ENCODE assay signal across 8 mouse cellular contexts in the genomic region with DNA sequence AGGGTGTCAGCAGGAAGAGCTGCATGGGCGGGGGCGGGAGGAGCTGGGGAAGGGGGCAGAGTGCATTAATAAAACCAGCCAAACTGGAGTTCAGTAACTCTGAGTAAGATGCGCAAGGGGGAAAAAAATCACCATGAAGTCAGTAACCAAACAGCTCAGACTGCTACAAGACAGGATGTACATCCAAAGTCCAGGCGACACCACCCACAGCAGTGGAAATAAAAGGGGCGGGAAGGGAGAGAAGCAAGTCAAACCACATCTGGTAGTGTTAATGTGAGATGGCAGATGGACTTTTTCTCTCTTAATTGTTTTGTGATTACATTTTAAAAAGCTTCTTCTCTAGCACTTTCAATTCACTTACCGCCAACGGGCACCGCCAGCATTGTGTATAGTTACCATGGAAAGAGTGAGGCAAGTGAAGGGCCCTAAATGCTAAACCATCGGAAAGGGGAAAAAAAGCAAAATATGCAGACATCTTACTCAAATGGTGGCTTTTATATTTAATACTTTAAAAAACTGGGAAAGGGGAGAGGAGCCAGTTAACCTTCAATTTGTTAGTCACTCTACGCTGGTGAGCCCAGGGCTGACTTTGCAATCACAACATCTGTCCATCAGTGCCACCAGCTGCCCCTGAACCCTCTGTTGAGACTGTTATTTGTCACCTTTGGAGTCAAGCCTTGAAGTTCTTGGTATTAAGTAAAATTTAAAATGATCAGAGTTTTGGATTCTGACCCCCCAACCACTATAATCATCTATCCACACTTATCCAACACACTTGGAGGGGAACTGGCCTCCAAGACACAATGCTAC. TPM values are rescaled to one million over a fixed set of nuclear protein-coding genes. Genes with fewer than 3 reads are reported as not detected.
DNase-seq lines count a peak whose midpoint lies in the region; ATAC-seq lines count a peak whose summit lies in the region.
"Had no signal": no experiment of that assay in that cellular context is flagged by ENCODE, and none has a peak within 500 bp of the region (broad histone marks: within the 10 kb centered on the region; RNA-seq: fewer than 3 reads in every experiment).

No protein-coding gene starts in this region.

- H3K4me3 ChIP-seq in kidney, embryonic 15.5 days (replicated peaks), result no peak overlapping the region
- no peak overlapping the region for H3K4me3 ChIP-seq in forebrain, embryonic 15.5 days

- H3K9me3 ChIP-seq in kidney, embryonic 15.5 days (replicated peaks), result no peaks in the 10 kb centered on the region
- H3K9me3 ChIP-seq in forebrain, embryonic 15.5 days, result no peaks in the 10 kb centered on the region

- no peak for ATAC-seq in kidney, embryonic 15.5 days (replicated peaks; ENCODE audit: low FRiP score)
- ATAC-seq in forebrain, embryonic 15.5 days (replicated peaks), result no peak
- ATAC-seq in cerebellum, adult (ENCODE audit: insufficient number of reproducible peaks, low FRiP score, low TSS enrichment), result no peak
- ATAC-seq: inflammation-experienced regulatory T-cells, adult 6 months had no signal

- 0 out of 2 replicates have a peak overlapping the region, but pooled peaks have one; percentile 73 for H3K27ac ChIP-seq in kidney, embryonic 15.5 days
- 0 out of 2 replicates have a peak overlapping the region, but pooled peaks have one; percentile 9 for H3K27ac ChIP-seq in forebrain, embryonic 15.5 days (replicated peaks)

- 0 out of 2 replicates have a peak, but pooled peaks cover 8% of the 10 kb centered on the region for H3K4me1 ChIP-seq in kidney, embryonic 15.5 days
- peaks cover 7% of the 10 kb centered on the region for H3K4me1 ChIP-seq in forebrain, embryonic 15.5 days

- H3K36me3 ChIP-seq in kidney, embryonic 15.5 days, result peaks cover 58% of the 10 kb centered on the region
- H3K36me3 ChIP-seq in forebrain, embryonic 15.5 days, result peaks cover 26% of the 10 kb centered on the region

- WGBS in kidney, embryonic 15.5 days, result 75% methylated on average over 10 of the region's 10 CpGs
- WGBS in forebrain, embryonic 15.5 days, result 58% methylated on average over 10 of the region's 10 CpGs

- no peak overlapping the region for H3K9ac ChIP-seq in kidney, embryonic 15.5 days
- no peak overlapping the region for H3K9ac ChIP-seq in forebrain, embryonic 15.5 days (replicated peaks)

- H3K27me3 ChIP-seq in kidney, embryonic 15.5 days, result no peaks in the 10 kb centered on the region
- H3K27me3 ChIP-seq in forebrain, embryonic 15.5 days, result no peaks in the 10 kb centered on the region

- H3K4me2 ChIP-seq in kidney, embryonic 15.5 days, result no peak overlapping the region
- H3K4me2 ChIP-seq in forebrain, embryonic 15.5 days (replicated peaks), result no peak overlapping the region

- DNase-seq in kidney, adult 18-20 months, result no peak
- DNase-seq in right cerebral cortex, adult 18-20 months, result peak; percentile 31
- DNase-seq in right cerebral cortex, postnatal 14 days, result no peak
- DNase-seq in yolk sac, embryonic 10.5 days (ENCODE audit: low spot score), result peak; percentile 41

RNA-seq across cellular contexts. Expression of a gene that starts 54.1 kb away (rescaled TPM):
- 0.49 and 1.2 TPM in 2 replicates for polyA plus RNA-seq in kidney, embryonic 15.5 days (2015; fragmentation: Nextera tagmentation; extraction: Ambion mirVana)
- 0.31 TPM in 1 of 2 replicates, not detected in the other for polyA plus RNA-seq in forebrain, embryonic 15.5 days (2015; fragmentation: Nextera tagmentation; extraction: Ambion mirVana)
- polyA plus RNA-seq: inflammation-experienced regulatory T-cells, adult 6 months had no signal

Comparison
In these comparisons a context has a peak if more than half of its experiments do, and no peak if none do; other contexts are left out.
1. DNase-seq: peak in right cerebral cortex, adult 18-20 months (single experiment) and yolk sac, embryonic 10.5 days (single experiment); none in kidney, adult 18-20 months (single experiment) and right cerebral cortex, postnatal 14 days (single experiment).